Mouse (Mus musculus) limb, embryonic 10.5 days (tissue): Measurements from ENCODE around the gene B3galt5. TPM values are rescaled to one million over a fixed set of nuclear protein-coding genes. Genes with fewer than 3 reads are reported as not detected.

Experiments
- DNase-seq: peaks from one replicate; pipeline ENCODE4 v3.0.0-alpha.2; 2017; ENCODE audit warnings: low spot score
- H3K27ac ChIP-seq: fragments of 300-500 bp; sonication (generic); 2 replicates; pipeline ENCODE4 v1.5.1; 2016; ENCODE audit warnings: mild to moderate bottlenecking
- H3K27me3 ChIP-seq: fragments of 300-500 bp; sonication (generic); 2 replicates; pipeline ENCODE4 v1.6.1; 2016; ENCODE audit warnings: low read depth, mild to moderate bottlenecking; ENCODE audit not compliant: poor library complexity, severe bottlenecking
- H3K36me3 ChIP-seq: fragments of 300-500 bp; sonication (generic); 2 replicates; pipeline ENCODE4 v1.6.1; 2016; ENCODE audit warnings: mild to moderate bottlenecking, moderate library complexity
- H3K4me1 ChIP-seq: fragments of 300-500 bp; sonication (generic); 2 replicates; pipeline ENCODE4 v1.6.1; 2016
- H3K4me3 ChIP-seq: fragments of 300-500 bp; sonication (generic); 2 replicates; pipeline ENCODE4 v1.5.1; 2016; ENCODE audit warnings: mild to moderate bottlenecking, moderate library complexity
- H3K9me3 ChIP-seq: fragments of 300-500 bp; sonication (generic); replicated peaks from 2 replicates; pipeline ENCODE4 v1.6.1; 2016; ENCODE audit warnings: mild to moderate bottlenecking
- WGBS: fragments of 180-500 bp; shearing (Covaris S2); methylation state at CpG from one replicate; pipeline ENCODE4 v1.1.7; 2016; 5-methylcytosine and 5-hydroxymethylcytosine counted together
- polyA plus RNA-seq: library from polyadenylated mRNA; unstranded; fragments of >200 nt; fragmentation: Nextera tagmentation; extraction: Ambion mirVana; gene quantifications from 2 replicates; pipeline ENCODE4 v1.2.1, GENCODE M21; 2016

Gene B3galt5
- polyA plus RNA-seq, 1 experiment from 2014 or later, result 0.16 TPM

DNA sequence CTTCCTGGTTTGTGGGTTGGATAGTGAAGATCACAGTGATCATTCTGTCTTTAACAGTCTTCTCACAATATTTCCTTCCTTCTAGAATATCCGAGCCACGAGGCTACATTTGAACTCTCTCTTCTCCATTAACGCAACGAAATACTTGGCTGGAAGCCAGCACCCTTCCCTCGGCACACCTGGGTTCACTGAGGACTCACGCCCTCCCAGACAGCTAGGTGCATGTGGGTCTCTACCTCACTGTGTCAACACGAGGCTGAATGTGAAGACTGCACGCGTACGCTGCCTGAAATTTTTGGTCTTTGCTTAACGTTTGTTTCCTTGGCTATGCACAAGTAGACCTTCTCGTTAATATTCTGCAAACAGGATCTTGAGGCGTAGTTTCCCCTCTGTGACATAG is 7.2 kb upstream of the B3galt5 start:
- Histone ChIP-seq H3K4me1 (no peaks in the 10 kb centered on the region), H3K27me3 (no peaks in the 10 kb centered on the region), H3K9me3 (no peaks in the 10 kb centered on the region), H3K4me3 (no peak overlapping the region), H3K27ac (no peak overlapping the region), H3K36me3 (no peaks in the 10 kb centered on the region)
- DNase-seq, result no peak
- 87% methylated on average over 13 of the region's 13 CpGs for WGBS

DNA sequence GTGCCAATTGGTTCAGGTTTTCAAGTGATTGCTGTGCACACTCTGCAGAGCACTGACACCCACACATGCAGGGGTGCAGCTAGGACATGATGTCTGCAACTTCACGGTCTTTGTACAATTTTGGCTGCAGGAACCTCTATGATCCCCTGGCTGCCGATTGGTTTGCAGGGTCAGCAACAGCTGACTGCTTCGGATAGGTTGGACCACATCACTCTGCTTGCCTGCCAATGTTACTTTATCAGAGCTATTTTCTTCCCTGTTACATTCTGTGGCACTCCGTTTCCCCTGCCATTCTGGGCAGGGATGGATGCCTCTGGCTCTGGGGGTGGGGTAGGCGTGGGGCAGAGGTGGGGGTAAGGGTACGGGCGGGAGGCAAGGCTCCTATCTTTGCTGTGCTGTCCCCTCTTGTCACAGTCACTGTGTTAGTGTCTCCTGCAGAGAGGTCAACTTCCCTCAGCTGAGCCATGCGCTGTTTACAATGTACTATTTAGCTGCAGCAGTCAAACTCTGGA is 6.5 kb upstream of the B3galt5 start:
- Histone ChIP-seq H3K36me3 (no peaks in the 10 kb centered on the region), H3K4me1 (no peaks in the 10 kb centered on the region), H3K27me3 (no peaks in the 10 kb centered on the region), H3K27ac (no peak overlapping the region), H3K9me3 (no peaks in the 10 kb centered on the region), H3K4me3 (no peak overlapping the region)
- DNase-seq, result no peak
- 74% methylated on average over 8 of the region's 8 CpGs for WGBS

DNA sequence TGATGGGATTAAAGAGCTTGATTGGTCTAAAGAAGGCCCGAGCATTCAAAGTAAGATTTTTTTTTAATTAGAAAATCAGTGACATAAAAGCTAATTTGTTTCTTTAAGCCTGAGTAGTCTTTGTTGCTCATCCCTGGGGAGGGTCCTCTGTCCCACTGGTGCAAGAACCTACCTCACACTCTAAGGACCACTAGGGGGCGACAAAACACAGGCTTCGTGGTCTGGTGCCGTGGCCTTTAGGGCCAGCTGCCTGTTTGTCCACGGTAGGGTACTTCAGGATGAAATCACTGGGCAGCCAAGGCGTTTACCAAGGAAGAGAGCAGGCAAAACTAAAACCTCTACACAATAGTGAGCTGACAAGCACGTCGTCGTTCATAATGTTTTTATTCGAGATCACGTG is 5.2 kb upstream of the B3galt5 start:
- 34% methylated on average over 11 of the region's 11 CpGs for WGBS
- Histone ChIP-seq H3K27me3 (no peaks in the 10 kb centered on the region), H3K4me1 (0 out of 2 replicates have a peak, but pooled peaks cover under 1% of the 10 kb centered on the region), H3K36me3 (no peaks in the 10 kb centered on the region), H3K27ac (no peak overlapping the region), H3K4me3 (no peak overlapping the region), H3K9me3 (no peaks in the 10 kb centered on the region)
- DNase-seq, result peak; percentile 87

DNA sequence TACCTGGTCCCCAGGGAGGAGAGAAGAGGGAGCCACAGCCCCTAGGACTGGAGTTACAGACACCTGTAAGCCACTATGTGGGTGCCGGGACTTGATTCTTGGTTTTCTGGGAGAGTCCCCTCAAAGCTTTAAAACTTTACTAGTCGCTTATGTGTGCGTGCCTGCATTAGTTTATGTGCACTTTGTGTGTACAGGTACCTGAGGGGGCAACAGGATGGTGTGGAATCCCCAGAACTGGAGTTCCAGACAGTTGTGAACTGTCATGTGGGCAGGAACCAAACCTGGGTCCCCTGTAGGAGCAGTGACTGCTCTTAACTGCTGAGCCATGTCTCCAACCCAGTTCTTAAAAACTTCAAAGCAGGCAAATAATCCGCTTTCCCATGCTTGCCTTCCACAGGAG is 4.3 kb upstream of the B3galt5 start:
- WGBS, result 92% methylated on average over 4 of the region's 4 CpGs

DNA sequence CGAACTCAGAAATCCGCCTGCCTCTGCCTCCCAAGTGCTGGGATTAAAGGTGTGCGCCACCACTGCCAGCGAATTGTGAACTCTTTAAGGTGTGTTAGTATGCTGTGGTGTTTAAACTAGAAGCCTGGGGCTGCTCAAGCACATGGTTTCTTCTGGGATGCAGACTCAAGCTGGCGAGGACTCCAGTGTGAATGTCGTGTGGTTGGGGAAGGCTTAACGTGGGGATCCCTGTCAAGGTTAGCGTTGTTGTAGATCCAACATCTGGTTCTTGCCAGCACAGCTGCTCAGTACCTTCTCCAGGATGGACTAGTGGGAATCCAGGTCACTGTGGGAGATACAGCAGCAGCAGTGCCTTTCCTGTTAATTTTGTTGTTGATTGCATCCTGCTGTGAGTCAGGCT is 3.6 kb upstream of the B3galt5 start:
- Histone ChIP-seq H3K27me3 (no peaks in the 10 kb centered on the region), H3K27ac (no peak overlapping the region), H3K4me1 (0 out of 2 replicates have a peak, but pooled peaks cover 5% of the 10 kb centered on the region), H3K9me3 (no peaks in the 10 kb centered on the region), H3K4me3 (no peak overlapping the region), H3K36me3 (no peaks in the 10 kb centered on the region)
- WGBS, result 85% methylated on average over 8 of the region's 8 CpGs
- DNase-seq, result no peak

More for the DNA sequence above, 4.3 kb upstream of the B3galt5 start:
- H3K9me3 ChIP-seq, result no peaks in the 10 kb centered on the region
- H3K27me3 ChIP-seq, result no peaks in the 10 kb centered on the region
- 0 out of 2 replicates have a peak, but pooled peaks cover 5% of the 10 kb centered on the region for H3K4me1 ChIP-seq
- H3K27ac ChIP-seq, result no peak overlapping the region
- H3K36me3 ChIP-seq, result no peaks in the 10 kb centered on the region
- no peak for DNase-seq
- no peak overlapping the region for H3K4me3 ChIP-seq

DNA sequence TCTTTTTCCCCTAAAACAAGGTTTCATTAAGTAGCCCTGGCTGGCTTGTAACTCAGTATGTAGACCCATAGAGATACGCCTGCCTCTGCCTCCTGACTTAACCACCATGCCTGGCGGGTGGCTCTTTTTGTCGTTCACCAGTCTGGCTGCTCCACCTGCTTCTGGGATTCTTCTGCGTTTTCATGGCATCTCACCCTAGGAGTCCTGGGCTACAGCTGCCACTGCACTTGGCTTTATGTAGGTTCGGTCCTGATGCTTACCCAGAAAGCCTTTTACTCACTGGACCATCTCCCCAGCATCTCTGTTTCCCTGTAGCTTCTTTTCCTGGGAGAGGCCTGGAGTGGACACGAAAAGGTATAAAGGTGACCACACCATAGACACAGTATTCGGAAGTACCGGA is 1.6 kb upstream of the B3galt5 start:
- H3K4me1 ChIP-seq, result 0 out of 2 replicates have a peak, but pooled peaks cover 5% of the 10 kb centered on the region
- WGBS, result 89% methylated on average over 8 of the region's 8 CpGs
- no peaks in the 10 kb centered on the region for H3K9me3 ChIP-seq
- H3K27ac ChIP-seq, result no peak overlapping the region
- H3K27me3 ChIP-seq, result no peaks in the 10 kb centered on the region
- no peak overlapping the region for H3K4me3 ChIP-seq
- H3K36me3 ChIP-seq, result no peaks in the 10 kb centered on the region
- DNase-seq, result no peak

DNA sequence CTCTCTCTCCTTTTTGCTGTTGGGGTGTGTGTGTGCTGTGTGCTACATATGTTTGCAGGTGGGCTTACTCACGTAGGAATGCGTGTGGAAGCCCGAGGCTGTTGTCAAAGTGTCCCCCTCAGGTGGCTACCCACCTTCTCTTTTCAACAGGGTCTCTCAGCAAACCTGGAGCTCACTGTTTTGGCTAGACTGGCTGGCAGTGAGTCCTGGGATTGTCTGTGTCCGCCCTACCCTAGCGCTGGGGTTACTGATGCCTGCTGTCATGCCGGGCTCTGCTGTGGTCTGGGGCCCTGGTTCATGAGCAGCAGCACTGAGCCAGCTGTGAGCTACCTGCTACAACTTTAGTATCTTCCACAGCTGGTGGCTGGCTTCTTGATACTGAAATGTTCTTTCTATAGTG is 8.9 kb downstream of the B3galt5 start:
- Histone ChIP-seq H3K36me3 (no peaks in the 10 kb centered on the region), H3K4me3 (no peak overlapping the region), H3K4me1 (no peaks in the 10 kb centered on the region), H3K27me3 (no peaks in the 10 kb centered on the region), H3K27ac (no peak overlapping the region), H3K9me3 (no peaks in the 10 kb centered on the region)
- no peak for DNase-seq
- WGBS, result 88% methylated on average over 6 of the region's 6 CpGs

DNA sequence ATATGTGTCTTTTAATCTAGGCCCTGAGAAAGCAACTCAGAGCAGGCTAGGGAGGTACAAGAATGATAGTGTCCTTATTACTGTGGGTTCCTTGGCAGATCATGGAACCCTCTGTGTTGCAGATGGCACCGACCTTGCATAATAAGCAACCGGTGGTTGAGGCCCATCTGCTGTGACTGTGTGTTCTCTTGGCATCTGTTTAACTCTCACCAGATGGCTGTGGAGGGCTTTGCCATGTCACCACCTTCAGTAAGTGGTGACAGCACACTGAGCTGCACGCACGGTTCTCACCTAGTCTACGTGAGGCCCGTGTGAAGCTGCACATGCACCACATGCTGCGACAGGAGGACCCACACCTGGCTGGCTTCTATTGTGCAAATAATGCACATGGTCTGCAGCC is 14.0 kb downstream of the B3galt5 start:
- Histone ChIP-seq H3K27ac (no peak overlapping the region), H3K36me3 (no peaks in the 10 kb centered on the region), H3K4me1 (no peaks in the 10 kb centered on the region), H3K27me3 (no peaks in the 10 kb centered on the region), H3K9me3 (no peaks in the 10 kb centered on the region), H3K4me3 (no peak overlapping the region)
- DNase-seq, result no peak
- WGBS, result 92% methylated on average over 7 of the region's 7 CpGs

DNA sequence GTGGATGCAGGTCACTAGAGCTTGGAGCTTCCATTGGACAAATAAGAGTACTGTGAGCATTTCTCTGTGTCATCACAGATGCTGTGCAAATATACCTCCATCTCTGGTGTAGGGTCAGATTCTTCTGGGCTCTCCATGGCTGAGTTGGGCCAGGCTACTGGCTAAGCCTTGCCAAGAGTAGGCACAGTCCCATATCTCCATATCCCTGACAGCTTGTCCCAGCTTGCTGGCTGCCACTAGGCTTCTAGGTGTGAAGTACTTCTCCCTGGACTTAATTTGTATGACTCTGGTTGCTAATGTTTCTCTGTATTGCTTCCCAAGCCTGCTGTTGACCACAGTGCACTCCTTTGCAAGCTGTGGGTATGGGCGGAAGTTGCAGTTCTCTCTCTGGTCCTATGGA is 16.5 kb downstream of the B3galt5 start:
- no peak overlapping the region for H3K4me3 ChIP-seq
- 90% methylated on average over 1 of the region's 1 CpGs for WGBS

DNA sequence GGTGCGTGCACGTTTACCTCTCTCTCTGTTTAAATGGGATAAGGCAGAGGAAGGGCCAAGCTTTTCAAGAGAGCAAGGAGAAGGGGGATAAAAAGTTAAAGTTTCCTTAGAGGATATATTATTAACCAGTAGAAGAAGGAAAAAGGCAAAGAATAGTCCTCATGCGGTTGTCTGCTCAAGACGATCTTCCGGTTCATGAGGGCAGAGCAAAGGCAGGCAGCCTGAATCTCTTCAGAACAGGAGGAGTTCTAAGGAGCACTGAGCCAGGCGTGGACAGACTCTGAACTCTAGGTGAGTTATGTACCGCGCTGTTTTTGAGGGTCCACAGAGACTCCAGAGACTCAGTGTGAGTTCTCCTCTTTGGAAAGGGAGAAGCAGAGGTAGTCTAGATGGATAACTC is 22.8 kb downstream of the B3galt5 start:
- no peaks in the 10 kb centered on the region for H3K9me3 ChIP-seq
- 87% methylated on average over 8 of the region's 8 CpGs for WGBS
- H3K27me3 ChIP-seq, result no peaks in the 10 kb centered on the region
- no peak overlapping the region for H3K27ac ChIP-seq
- DNase-seq, result no peak
- no peaks in the 10 kb centered on the region for H3K4me1 ChIP-seq
- H3K36me3 ChIP-seq, result no peaks in the 10 kb centered on the region
- no peak overlapping the region for H3K4me3 ChIP-seq

More for the DNA sequence above, 16.5 kb downstream of the B3galt5 start:
- DNase-seq, result no peak
- Histone ChIP-seq H3K27me3 (no peaks in the 10 kb centered on the region), H3K27ac (no peak overlapping the region), H3K4me1 (no peaks in the 10 kb centered on the region), H3K36me3 (no peaks in the 10 kb centered on the region), H3K9me3 (no peaks in the 10 kb centered on the region)

DNA sequence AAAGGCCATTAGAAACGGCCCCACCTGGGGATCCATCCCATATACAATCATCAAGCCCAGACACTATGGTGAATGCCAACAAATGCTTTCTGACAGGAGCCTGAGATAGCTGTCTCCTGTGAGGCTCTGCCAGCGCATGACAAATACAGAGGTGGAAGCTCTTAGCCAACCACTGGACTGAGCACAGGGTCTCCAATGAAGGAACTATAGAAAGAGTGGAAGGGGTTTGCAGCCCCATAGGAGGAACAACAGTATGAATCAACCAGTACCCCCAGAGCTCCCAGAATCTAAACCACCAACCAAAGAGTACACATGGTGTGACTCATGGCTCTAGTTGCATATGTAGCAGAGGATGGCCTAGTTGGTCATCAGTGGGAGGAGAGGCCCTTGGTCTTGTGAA is 36.1 kb downstream of the B3galt5 start:
- no peak overlapping the region for H3K4me3 ChIP-seq
- WGBS, result 87% methylated on average over 2 of the region's 2 CpGs
- no peaks in the 10 kb centered on the region for H3K27me3 ChIP-seq
- H3K9me3 ChIP-seq, result no peaks in the 10 kb centered on the region
- H3K4me1 ChIP-seq, result no peaks in the 10 kb centered on the region
- no peak overlapping the region for H3K27ac ChIP-seq
- DNase-seq, result no peak
- H3K36me3 ChIP-seq, result no peaks in the 10 kb centered on the region

DNA sequence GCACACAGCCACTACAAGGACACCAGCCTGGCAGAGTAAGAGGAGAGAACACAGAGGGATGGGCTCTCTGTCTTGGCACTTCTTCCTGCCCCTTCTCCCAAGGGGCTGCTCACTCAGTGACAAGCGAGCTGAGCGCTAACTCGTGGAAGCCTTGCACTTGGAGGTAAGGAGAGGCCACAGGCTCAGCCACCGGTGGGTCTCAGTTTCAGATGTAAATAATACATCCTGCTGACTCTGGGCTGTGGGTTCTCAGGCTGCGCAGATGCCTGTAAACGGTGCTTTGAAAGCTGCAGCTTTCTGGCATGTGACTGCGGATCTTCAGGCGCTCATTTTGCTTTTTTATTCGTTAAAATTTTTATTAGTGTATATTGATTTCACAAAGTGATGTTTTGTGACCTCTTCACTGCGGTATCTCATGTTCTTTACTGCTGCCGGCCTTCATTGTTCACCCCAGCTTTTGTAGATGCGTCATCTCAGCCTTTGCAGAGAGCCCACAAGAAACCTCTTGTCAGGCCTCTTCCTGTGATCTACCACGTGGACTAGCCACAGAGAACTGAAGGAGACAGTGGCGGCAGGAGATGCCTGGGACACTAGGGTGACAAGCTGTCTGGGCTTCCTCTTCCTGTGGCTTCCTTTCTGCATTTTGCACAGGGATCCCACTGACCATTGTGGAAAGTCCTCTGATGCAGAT is 37.5 kb downstream of the B3galt5 start:
- Histone ChIP-seq H3K27me3 (no peaks in the 10 kb centered on the region), H3K9me3 (no peaks in the 10 kb centered on the region), H3K36me3 (no peaks in the 10 kb centered on the region), H3K27ac (no peak overlapping the region), H3K4me1 (no peaks in the 10 kb centered on the region), H3K4me3 (no peak overlapping the region)
- 71% methylated on average over 14 of the region's 14 CpGs for WGBS
- DNase-seq, result no peak

DNA sequence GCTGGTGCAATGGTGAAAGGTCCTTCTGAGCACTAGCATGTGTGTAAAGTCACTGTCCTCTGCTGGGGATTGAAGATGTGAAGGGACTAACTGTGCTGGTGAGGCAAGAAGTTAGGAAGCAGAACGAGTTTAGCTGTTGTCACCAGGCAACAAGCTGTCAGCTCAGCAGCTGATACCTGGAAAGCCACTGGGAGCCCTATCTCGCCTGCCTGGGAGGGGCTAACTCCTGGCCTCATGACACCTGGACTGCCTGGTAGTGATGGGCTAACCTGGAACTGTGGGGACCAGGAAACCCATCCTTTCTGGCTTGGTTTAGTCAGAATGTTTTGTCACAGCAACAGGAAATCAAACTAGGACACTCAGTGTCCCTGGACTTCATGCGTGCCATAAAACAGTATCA is 41.0 kb downstream of the B3galt5 start:
- Histone ChIP-seq H3K4me1 (peaks cover 15% of the 10 kb centered on the region), H3K9me3 (no peaks in the 10 kb centered on the region), H3K4me3 (no peak overlapping the region), H3K27me3 (peaks cover 34% of the 10 kb centered on the region), H3K36me3 (no peaks in the 10 kb centered on the region), H3K27ac (no peak overlapping the region)
- DNase-seq, result no peak
- 70% methylated on average over 3 of the region's 3 CpGs for WGBS
